Mouse (Mus musculus): Measurements from ENCODE around the gene Gm10945. TPM values are rescaled to one million over a fixed set of nuclear protein-coding genes. Genes with fewer than 3 reads are reported as not detected.

The Gm10945 gene
- not detected for polyA plus RNA-seq (2017; shearing (Covaris generic))

DNA sequence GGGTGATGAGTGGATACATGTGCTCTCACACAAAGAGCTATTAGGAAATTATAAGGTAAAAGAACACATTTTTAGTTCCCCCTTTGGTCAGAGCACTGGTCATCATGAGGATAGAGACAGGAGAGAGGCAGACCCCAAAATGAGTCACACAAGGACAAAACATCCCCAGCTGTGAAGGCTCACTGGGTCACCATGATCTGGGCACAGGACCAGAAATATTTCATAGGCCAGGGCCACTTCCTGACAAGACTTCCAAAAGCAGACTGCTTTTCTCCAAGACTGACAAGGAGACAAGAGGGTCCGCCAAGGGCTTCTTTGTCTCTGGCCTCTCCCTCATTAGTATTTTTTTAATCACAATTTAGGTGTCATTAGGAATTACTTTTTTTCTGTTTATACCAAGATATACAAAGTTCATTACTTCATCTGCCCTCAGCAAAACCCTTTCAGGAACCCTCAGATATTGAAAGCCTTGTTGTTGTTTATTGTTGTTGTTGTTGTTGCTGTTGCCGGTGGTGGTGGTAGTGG, at the start of gene Gm10945:
Gene Gm10945 (minus strand): TSS at position 475 of the 525 bp plus-strand sequence.

DNA sequence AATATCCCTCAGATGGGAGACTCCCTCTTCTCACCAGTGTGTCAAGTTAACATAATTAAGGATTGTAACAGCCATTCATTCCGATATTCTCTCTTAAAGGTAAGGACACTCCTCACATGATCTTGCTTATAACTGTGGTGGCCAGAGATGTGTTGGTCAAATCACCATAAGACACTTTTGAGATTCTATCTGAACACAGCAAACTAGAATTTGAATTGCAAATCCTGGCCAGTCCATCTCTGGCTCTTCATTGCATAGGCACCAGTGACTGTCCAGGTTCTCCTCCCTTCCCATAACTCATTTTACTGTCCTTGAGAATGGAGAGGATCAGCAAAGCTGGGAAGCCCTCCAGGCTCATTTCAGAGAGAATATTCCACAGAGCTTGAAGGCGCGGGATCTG, 3.4 kb downstream of the Gm10945 start, which contains the start of gene Oprm1:
Gene Oprm1 (plus strand): TSS at position 301 of the 400 bp plus-strand sequence.

Other genes with a start within 250 kb of the Gm10945 start
- 1 to 10 TPM; 1.1 to 2.0 TPM for gene Oprm1, start 3.3 kb downstream of the Gm10945 start, polyA plus RNA-seq (2017; shearing (Covaris generic))

Measured in activated CD4-positive, CD25-positive, alpha-beta regulatory T cell (primary cell).